Mouse (Mus musculus): ENCODE results near the gene Lman1l. TPM values are rescaled to one million over a fixed set of nuclear protein-coding genes. Genes with fewer than 3 reads are reported as not detected.
A peak's percentile ranks its signal among the peaks of the same experiment; 100 is the strongest.

Lman1l gene
- polyA plus RNA-seq, 1 experiment from 2014 or later = not detected

GRCm38 (mm10) chr9:57594174-57594509 is 26.4 kb downstream of the Lman1l start:
- no peak overlapping the region for H3K4me3 ChIP-seq (replicated peaks)
- no peaks in the 10 kb centered on the region for H3K27me3 ChIP-seq
- no peak overlapping the region for H3K9ac ChIP-seq
- 45% methylated on average over 9 of the region's 9 CpGs for WGBS
- no peak for ATAC-seq (replicated peaks; ENCODE audit: low FRiP score)
- H3K4me2 ChIP-seq = peak overlapping the region; percentile 3; the same call in 1 of the 2 replicates
- H3K27ac ChIP-seq = 0 out of 2 replicates have a peak overlapping the region, but pooled peaks have one; percentile 43
- no peaks in the 10 kb centered on the region for H3K9me3 ChIP-seq (replicated peaks)
- H3K4me1 ChIP-seq = peaks cover 49% of the 10 kb centered on the region
- peaks cover 27% of the 10 kb centered on the region for H3K36me3 ChIP-seq

GRCm38 (mm10) chr9:57593454-57594173 is 27.0 kb downstream of the Lman1l start:
- 36% methylated on average over 12 of the region's 12 CpGs for WGBS
- no peaks in the 10 kb centered on the region for H3K9me3 ChIP-seq (replicated peaks)
- no peak overlapping the region for H3K4me3 ChIP-seq (replicated peaks)
- H3K27me3 ChIP-seq = no peaks in the 10 kb centered on the region
- H3K9ac ChIP-seq = no peak overlapping the region
- ATAC-seq (replicated peaks; ENCODE audit: low FRiP score) = peak; percentile 52
- 0 out of 2 replicates have a peak overlapping the region, but pooled peaks have one; percentile 43 for H3K27ac ChIP-seq
- H3K4me1 ChIP-seq = peaks cover 49% of the 10 kb centered on the region
- peak overlapping the region; percentile 3; the same call in 1 of the 2 replicates for H3K4me2 ChIP-seq
- H3K36me3 ChIP-seq = peaks cover 27% of the 10 kb centered on the region

- no peak overlapping the region for H3K9ac ChIP-seq
- H3K4me2 ChIP-seq = peak overlapping the region; percentile 95; the same call in 1 of the 2 replicates
- WGBS = 44% methylated on average over 5 of the region's 5 CpGs
- H3K36me3 ChIP-seq = peaks cover 49% of the 10 kb centered on the region
- no peak overlapping the region for H3K27ac ChIP-seq
- H3K4me3 ChIP-seq (replicated peaks) = no peak overlapping the region
- H3K27me3 ChIP-seq = no peaks in the 10 kb centered on the region
- H3K9me3 ChIP-seq (replicated peaks) = no peaks in the 10 kb centered on the region
- peaks cover 38% of the 10 kb centered on the region for H3K4me1 ChIP-seq
- no peak for ATAC-seq (replicated peaks; ENCODE audit: low FRiP score)
These were observed 29.8 kb downstream of the Lman1l start for GRCm38 (mm10) chr9:57590726-57591125.

DNA sequence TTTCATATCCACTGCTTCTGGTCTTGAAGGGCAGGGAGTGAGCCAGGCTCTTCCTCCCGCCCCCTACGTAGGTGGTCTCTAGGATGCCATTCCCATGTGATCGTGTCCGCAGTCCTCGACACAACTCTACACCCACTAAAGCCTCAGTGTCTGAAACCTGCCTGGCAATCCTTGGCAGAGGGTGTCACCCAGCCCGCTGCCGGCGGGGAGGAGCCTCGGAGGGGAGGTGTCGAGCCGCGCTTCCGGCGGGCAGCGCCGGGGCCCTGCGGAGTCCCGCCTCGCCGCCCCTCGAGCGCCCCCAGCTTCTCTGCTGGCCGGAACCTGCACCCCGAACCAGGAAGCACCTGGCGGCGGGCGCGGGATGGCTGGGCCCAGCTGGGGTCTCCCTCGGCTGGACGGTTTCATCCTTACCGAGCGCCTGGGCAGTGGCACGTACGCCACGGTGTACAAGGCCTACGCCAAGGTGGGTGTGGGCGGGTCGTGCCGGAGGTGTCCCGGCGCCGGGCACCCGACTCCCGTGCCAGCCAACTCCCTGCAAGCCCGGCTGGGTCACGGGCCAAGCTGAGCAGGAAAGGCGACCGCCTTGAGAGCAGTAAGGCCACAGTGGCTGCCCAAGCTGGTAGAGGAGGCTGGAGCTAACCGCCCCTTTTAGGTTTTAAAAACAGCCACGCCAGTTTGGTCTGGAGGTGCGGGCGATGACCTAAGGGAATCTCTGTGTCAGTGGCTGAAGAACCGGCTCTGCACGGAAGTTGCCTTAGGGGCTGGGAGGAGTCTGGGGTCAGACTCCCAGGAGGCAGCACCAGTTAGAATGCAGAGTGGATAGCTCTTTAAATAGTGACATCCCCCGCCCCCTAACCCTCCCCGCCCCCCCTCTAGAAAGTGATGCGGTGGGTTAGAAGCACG is 31.1 kb downstream of the Lman1l start, which contains the start of gene Ulk3:
Gene Ulk3, plus strand, starts transcription at position 229 of the 903 bp plus-strand sequence.
- WGBS = under 1% methylated on average over 58 of the region's 58 CpGs
- H3K27me3 ChIP-seq = no peaks in the 10 kb centered on the region
- peak; percentile 81 for ATAC-seq (replicated peaks; ENCODE audit: low FRiP score)

GRCm38 (mm10) chr9:57584991-57585390 is 35.6 kb downstream of the Lman1l start:
- 82% methylated on average over 3 of the region's 3 CpGs for WGBS
- Histone ChIP-seq H3K27ac (no peak overlapping the region), H3K4me1 (peaks cover 11% of the 10 kb centered on the region), H3K9me3 (replicated peaks) (no peaks in the 10 kb centered on the region), H3K4me2 (no peak overlapping the region), H3K27me3 (no peaks in the 10 kb centered on the region), H3K9ac (no peak overlapping the region), H3K36me3 (peaks cover 80% of the 10 kb centered on the region), H3K4me3 (replicated peaks) (no peak overlapping the region)
- ATAC-seq (replicated peaks; ENCODE audit: low FRiP score) = no peak

More for the DNA sequence above, 31.1 kb downstream of the Lman1l start, which contains the start of gene Ulk3:
- H3K9ac ChIP-seq = peak within 1 kb of the TSS; percentile 70
- H3K36me3 ChIP-seq = peaks cover 49% of the 10 kb centered on the region
- peak within 1 kb of the TSS; percentile 95 for H3K4me2 ChIP-seq
- H3K27ac ChIP-seq = peak within 1 kb of the TSS; percentile 94
- peaks cover 37% of the 10 kb centered on the region for H3K4me1 ChIP-seq
- H3K9me3 ChIP-seq (replicated peaks) = no peaks in the 10 kb centered on the region
- H3K4me3 ChIP-seq (replicated peaks) = peak within 1 kb of the TSS; percentile 87

GRCm38 (mm10) chr9:57577144-57577849 is 43.3 kb downstream of the Lman1l start:
- WGBS = 88% methylated on average over 6 of the region's 6 CpGs
- H3K27ac ChIP-seq = no peak overlapping the region
- no peak overlapping the region for H3K4me3 ChIP-seq (replicated peaks)
- H3K9me3 ChIP-seq (replicated peaks) = no peaks in the 10 kb centered on the region
- no peak overlapping the region for H3K9ac ChIP-seq
- no peaks in the 10 kb centered on the region for H3K4me1 ChIP-seq
- H3K36me3 ChIP-seq = peaks cover 62% of the 10 kb centered on the region
- ATAC-seq (replicated peaks; ENCODE audit: low FRiP score) = no peak
- no peaks in the 10 kb centered on the region for H3K27me3 ChIP-seq
- no peak overlapping the region for H3K4me2 ChIP-seq

DNA sequence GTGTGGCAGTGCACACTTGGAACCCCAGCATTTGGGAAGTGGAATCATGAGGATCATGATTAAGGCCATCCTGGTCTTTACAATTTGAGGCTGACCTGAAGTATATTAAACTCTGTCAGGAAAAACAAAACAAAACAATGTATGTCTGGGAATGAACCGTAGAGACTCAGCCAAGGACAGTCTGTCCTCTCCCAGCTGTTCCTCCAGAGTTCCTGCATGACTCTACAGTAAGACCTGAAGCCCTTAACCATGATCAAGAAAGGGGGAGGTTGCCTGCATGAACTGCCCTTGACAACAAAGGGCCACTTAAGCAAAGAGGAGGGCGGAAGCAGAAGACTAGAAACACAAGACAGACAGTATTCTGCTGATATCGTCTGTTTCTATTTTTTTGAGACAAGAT is 45.0 kb downstream of the Lman1l start:
- no peaks in the 10 kb centered on the region for H3K27me3 ChIP-seq
- no peaks in the 10 kb centered on the region for H3K9me3 ChIP-seq (replicated peaks)
- no peak overlapping the region for H3K4me3 ChIP-seq (replicated peaks)
- no peaks in the 10 kb centered on the region for H3K4me1 ChIP-seq
- no peak overlapping the region for H3K9ac ChIP-seq
- H3K36me3 ChIP-seq = peaks cover 58% of the 10 kb centered on the region
- H3K27ac ChIP-seq = no peak overlapping the region
- H3K4me2 ChIP-seq = no peak overlapping the region
- no peak for ATAC-seq (replicated peaks; ENCODE audit: low FRiP score)
- WGBS = 78% methylated on average over 3 of the region's 3 CpGs

- no peaks in the 10 kb centered on the region for H3K27me3 ChIP-seq
- peaks cover 57% of the 10 kb centered on the region for H3K36me3 ChIP-seq
- no peak for ATAC-seq (replicated peaks; ENCODE audit: low FRiP score)
- no peaks in the 10 kb centered on the region for H3K9me3 ChIP-seq (replicated peaks)
- H3K4me2 ChIP-seq = no peak overlapping the region
- H3K27ac ChIP-seq = no peak overlapping the region
- no peak overlapping the region for H3K9ac ChIP-seq
- no peaks in the 10 kb centered on the region for H3K4me1 ChIP-seq
- no peak overlapping the region for H3K4me3 ChIP-seq (replicated peaks)
These were observed 46.2 kb downstream of the Lman1l start for GRCm38 (mm10) chr9:57574397-57574796.

DNA sequence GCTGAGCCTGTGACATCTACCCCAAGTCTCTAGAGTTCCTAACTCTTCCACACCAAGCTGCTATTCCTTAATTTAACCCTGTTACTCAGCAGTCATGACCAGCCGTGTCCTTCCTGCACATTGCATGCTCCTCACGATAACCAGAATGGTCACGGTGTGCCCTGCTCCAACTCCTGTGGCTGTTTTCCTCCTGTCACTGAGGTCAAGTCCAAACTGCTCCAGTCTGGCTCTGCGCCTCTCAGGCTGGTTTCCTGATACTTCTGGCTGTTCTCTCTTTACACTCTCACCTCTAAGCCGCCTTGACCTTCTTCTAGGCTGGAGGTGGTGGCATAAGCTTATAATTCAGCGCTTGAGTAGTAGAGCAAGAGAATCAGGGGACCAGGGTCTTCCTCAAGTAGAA is 52.1 kb downstream of the Lman1l start:
- Histone ChIP-seq H3K9me3 (replicated peaks) (no peaks in the 10 kb centered on the region), H3K4me1 (peaks cover 31% of the 10 kb centered on the region), H3K4me2 (no peak overlapping the region), H3K4me3 (replicated peaks) (no peak overlapping the region), H3K9ac (no peak overlapping the region), H3K36me3 (peaks cover 43% of the 10 kb centered on the region), H3K27ac (no peak overlapping the region), H3K27me3 (no peaks in the 10 kb centered on the region)
- WGBS = 93% methylated on average over 6 of the region's 6 CpGs
- ATAC-seq (replicated peaks; ENCODE audit: low FRiP score) = no peak

- Histone ChIP-seq H3K27me3 (no peaks in the 10 kb centered on the region), H3K4me2 (no peak overlapping the region), H3K4me1 (peaks cover 47% of the 10 kb centered on the region), H3K9me3 (replicated peaks) (no peaks in the 10 kb centered on the region), H3K4me3 (replicated peaks) (no peak overlapping the region), H3K27ac (peak overlapping the region; percentile 77; the same call in 1 of the 2 replicates), H3K9ac (no peak overlapping the region), H3K36me3 (peaks cover 37% of the 10 kb centered on the region)
- 55% methylated on average over 8 of the region's 8 CpGs for WGBS
- ATAC-seq (replicated peaks; ENCODE audit: low FRiP score) = peak; percentile 63
These were observed 53.7 kb downstream of the Lman1l start for GRCm38 (mm10) chr9:57566846-57567245.

DNA sequence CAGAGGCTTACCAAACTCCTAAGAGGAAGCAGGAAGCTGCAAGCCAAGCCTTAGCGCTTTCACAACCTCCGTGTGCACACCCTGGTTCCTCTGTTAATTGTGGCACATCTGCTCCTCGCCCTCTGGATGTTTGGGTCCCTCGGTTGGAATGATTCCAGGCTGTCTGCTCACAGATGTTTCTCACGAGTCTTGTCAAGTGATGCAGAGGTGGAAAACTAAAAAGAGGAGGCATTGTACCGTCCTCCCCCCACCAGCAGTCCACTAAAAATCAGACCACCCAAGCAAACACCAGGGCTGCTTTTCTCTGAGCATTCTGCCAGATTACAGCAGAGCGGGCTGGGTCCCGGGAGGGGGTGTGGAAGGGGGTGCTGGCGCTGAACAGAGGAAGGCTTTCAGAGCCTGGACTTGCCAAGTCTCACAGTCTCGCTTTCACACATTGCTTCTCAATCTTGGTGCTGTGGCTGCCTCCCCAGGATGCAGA is 54.8 kb downstream of the Lman1l start:
- Histone ChIP-seq H3K27me3 (no peaks in the 10 kb centered on the region), H3K4me1 (peaks cover 55% of the 10 kb centered on the region), H3K9me3 (replicated peaks) (no peaks in the 10 kb centered on the region), H3K27ac (peak overlapping the region; percentile 77), H3K9ac (no peak overlapping the region), H3K36me3 (peaks cover 28% of the 10 kb centered on the region), H3K4me3 (replicated peaks) (no peak overlapping the region), H3K4me2 (no peak overlapping the region)
- no peak for ATAC-seq (replicated peaks; ENCODE audit: low FRiP score)
- WGBS = 44% methylated on average over 10 of the region's 10 CpGs

Data from kidney, embryonic 15.5 days (tissue).